Mouse (Mus musculus) stomach, embryonic 14.5 days (tissue): ENCODE data around the gene Slc29a3. TPM values are rescaled to one million over a fixed set of nuclear protein-coding genes. Genes with fewer than 3 reads are reported as not detected.

Source experiments
- polyA plus RNA-seq: library from polyadenylated mRNA; unstranded; fragments of >200 nt; fragmentation: Nextera tagmentation; extraction: Ambion mirVana; gene quantifications from 2 replicates; pipeline ENCODE4 v1.2.1, GENCODE M21; 2014

Slc29a3 gene
- polyA plus RNA-seq, 1 experiment from 2014 or later: 8.5 TPM

Other genes with a start within 250 kb of the Slc29a3 start
- 0.71 and 1.4 TPM in 2 replicates for gene Cdh23, start 56.3 kb downstream of the Slc29a3 start, polyA plus RNA-seq
- gene Unc5b, start 78.8 kb upstream of the Slc29a3 start, polyA plus RNA-seq: 4.2 and 4.4 TPM in 2 replicates